Mouse (Mus musculus): Measurements from ENCODE around the gene Sbk2. TPM values are rescaled to one million over a fixed set of nuclear protein-coding genes. Genes with fewer than 3 reads are reported as not detected.

Sbk2 gene
- polyA plus RNA-seq, 1 experiment, result 0.06 TPM

GRCm38 (mm10) chr7:4976832-4977231 is 12.6 kb upstream of the Sbk2 start:
- no peaks in the 10 kb centered on the region for H3K36me3 ChIP-seq (ENCODE audit: control insufficient read depth, insufficient read depth)
- H3K79me3 ChIP-seq (ENCODE audit: low read depth), result no peaks in the 10 kb centered on the region
- peaks cover 4% of the 10 kb centered on the region for H3K27me3 ChIP-seq (ENCODE audit: control insufficient read depth, insufficient read depth, insufficient read length)
- H3K4me3 ChIP-seq (ENCODE audit: insufficient read depth, poor library complexity, severe bottlenecking), result no peak overlapping the region
- TF ChIP-seq MAX (IDR thresholded peaks at IDR 0.05) (no peak), CEBPB (IDR thresholded peaks at IDR 0.05; ENCODE audit: low read depth) (no peak), MYOD1 (IDR thresholded peaks at IDR 0.05; ENCODE audit: control insufficient read depth, insufficient read length, low read depth) (no peak), MYOG (IDR thresholded peaks at IDR 0.05; ENCODE audit: control insufficient read depth, extremely low read depth, insufficient read length) (no peak), USF1 (IDR thresholded peaks at IDR 0.05; ENCODE audit: low read depth) (no peak), FOSL1 (IDR thresholded peaks at IDR 0.05; ENCODE audit: insufficient read depth, low read length, poor library complexity, severe bottlenecking) (no peak), CTCF (IDR thresholded peaks at IDR 0.05; ENCODE audit: control insufficient read depth, insufficient read depth, insufficient read length) (no peak)
- H3ac ChIP-seq (ENCODE audit: control insufficient read depth, insufficient read length, low read depth), result no peak overlapping the region
- H3K79me2 ChIP-seq (ENCODE audit: control insufficient read depth, insufficient read depth), result no peaks in the 10 kb centered on the region

GRCm38 (mm10) chr7:4975455-4975854 is 11.2 kb upstream of the Sbk2 start:
- H3K27me3 ChIP-seq (ENCODE audit: control insufficient read depth, insufficient read depth, insufficient read length), result peaks cover 4% of the 10 kb centered on the region
- TF ChIP-seq MYOD1 (IDR thresholded peaks at IDR 0.05; ENCODE audit: control insufficient read depth, insufficient read length, low read depth), result no peak
- TF ChIP-seq CTCF (IDR thresholded peaks at IDR 0.05; ENCODE audit: control insufficient read depth, insufficient read depth, insufficient read length), result no peak
- TF ChIP-seq MAX (IDR thresholded peaks at IDR 0.05), result no peak
- no peak for TF ChIP-seq USF1 (IDR thresholded peaks at IDR 0.05; ENCODE audit: low read depth)
- no peak overlapping the region for H3ac ChIP-seq (ENCODE audit: control insufficient read depth, insufficient read length, low read depth)
- H3K36me3 ChIP-seq (ENCODE audit: control insufficient read depth, insufficient read depth), result no peaks in the 10 kb centered on the region
- H3K4me3 ChIP-seq (ENCODE audit: insufficient read depth, poor library complexity, severe bottlenecking), result no peak overlapping the region
- no peaks in the 10 kb centered on the region for H3K79me3 ChIP-seq (ENCODE audit: low read depth)
- H3K79me2 ChIP-seq (ENCODE audit: control insufficient read depth, insufficient read depth), result no peaks in the 10 kb centered on the region

GRCm38 (mm10) chr7:4972321-4973047 is 8.3 kb upstream of the Sbk2 start:
- Histone ChIP-seq H3K36me3 (ENCODE audit: control insufficient read depth, insufficient read depth) (no peaks in the 10 kb centered on the region), H3K27me3 (ENCODE audit: control insufficient read depth, insufficient read depth, insufficient read length) (peaks cover 1% of the 10 kb centered on the region)
- TF ChIP-seq MYOG (IDR thresholded peaks at IDR 0.05; ENCODE audit: control insufficient read depth, extremely low read depth, insufficient read length) (no peak), MAX (IDR thresholded peaks at IDR 0.05) (no peak), MYOD1 (IDR thresholded peaks at IDR 0.05; ENCODE audit: control insufficient read depth, insufficient read length, low read depth) (no peak), FOSL1 (IDR thresholded peaks at IDR 0.05; ENCODE audit: insufficient read depth, low read length, poor library complexity, severe bottlenecking) (peak; percentile 8)

GRCm38 (mm10) chr7:4971710-4972109 is 7.5 kb upstream of the Sbk2 start:
- H3K27me3 ChIP-seq (ENCODE audit: control insufficient read depth, insufficient read depth, insufficient read length), result peaks cover 7% of the 10 kb centered on the region
- H3K36me3 ChIP-seq (ENCODE audit: control insufficient read depth, insufficient read depth), result no peaks in the 10 kb centered on the region
- no peaks in the 10 kb centered on the region for H3K79me3 ChIP-seq (ENCODE audit: low read depth)
- TF ChIP-seq MAX (IDR thresholded peaks at IDR 0.05) (no peak), CTCF (IDR thresholded peaks at IDR 0.05; ENCODE audit: control insufficient read depth, insufficient read depth, insufficient read length) (no peak), FOSL1 (IDR thresholded peaks at IDR 0.05; ENCODE audit: insufficient read depth, low read length, poor library complexity, severe bottlenecking) (no peak), MYOG (IDR thresholded peaks at IDR 0.05; ENCODE audit: control insufficient read depth, extremely low read depth, insufficient read length) (no peak), MYOD1 (IDR thresholded peaks at IDR 0.05; ENCODE audit: control insufficient read depth, insufficient read length, low read depth) (no peak), USF1 (IDR thresholded peaks at IDR 0.05; ENCODE audit: low read depth) (no peak), CEBPB (IDR thresholded peaks at IDR 0.05; ENCODE audit: low read depth) (no peak)
- no peaks in the 10 kb centered on the region for H3K79me2 ChIP-seq (ENCODE audit: control insufficient read depth, insufficient read depth)
- H3ac ChIP-seq (ENCODE audit: control insufficient read depth, insufficient read length, low read depth), result no peak overlapping the region
- H3K4me3 ChIP-seq (ENCODE audit: insufficient read depth, poor library complexity, severe bottlenecking), result no peak overlapping the region

More at GRCm38 (mm10) chr7:4972321-4973047, 8.3 kb upstream of the Sbk2 start:
- H3K79me3 ChIP-seq (ENCODE audit: low read depth), result no peaks in the 10 kb centered on the region
- no peak overlapping the region for H3ac ChIP-seq (ENCODE audit: control insufficient read depth, insufficient read length, low read depth)
- H3K79me2 ChIP-seq (ENCODE audit: control insufficient read depth, insufficient read depth), result no peaks in the 10 kb centered on the region
- no peak overlapping the region for H3K4me3 ChIP-seq (ENCODE audit: insufficient read depth, poor library complexity, severe bottlenecking)

- Histone ChIP-seq H3K79me3 (ENCODE audit: low read depth) (no peaks in the 10 kb centered on the region), H3K79me2 (ENCODE audit: control insufficient read depth, insufficient read depth) (no peaks in the 10 kb centered on the region), H3K4me3 (ENCODE audit: insufficient read depth, poor library complexity, severe bottlenecking) (no peak within 1 kb of the TSS), H3K27me3 (ENCODE audit: control insufficient read depth, insufficient read depth, insufficient read length) (peaks cover 7% of the 10 kb centered on the region), H3ac (ENCODE audit: control insufficient read depth, insufficient read length, low read depth) (no peak within 1 kb of the TSS), H3K36me3 (ENCODE audit: control insufficient read depth, insufficient read depth) (no peaks in the 10 kb centered on the region)
- no peak for TF ChIP-seq CEBPB (IDR thresholded peaks at IDR 0.05; ENCODE audit: low read depth)
- no peak for TF ChIP-seq MYOG (IDR thresholded peaks at IDR 0.05; ENCODE audit: control insufficient read depth, extremely low read depth, insufficient read length)
- TF ChIP-seq CTCF (IDR thresholded peaks at IDR 0.05; ENCODE audit: control insufficient read depth, insufficient read depth, insufficient read length), result no peak
- TF ChIP-seq MYOD1 (IDR thresholded peaks at IDR 0.05; ENCODE audit: control insufficient read depth, insufficient read length, low read depth), result no peak
- no peak for TF ChIP-seq MAX (IDR thresholded peaks at IDR 0.05)
- no peak for TF ChIP-seq FOSL1 (IDR thresholded peaks at IDR 0.05; ENCODE audit: insufficient read depth, low read length, poor library complexity, severe bottlenecking)
- no peak for TF ChIP-seq USF1 (IDR thresholded peaks at IDR 0.05; ENCODE audit: low read depth)
These were observed 6.9 kb upstream of the Sbk2 start, which contains the start of gene Sbk3 for GRCm38 (mm10) chr7:4971068-4971467. Gene Sbk3, minus strand, starts transcription at chr7:4971168.

- no peak overlapping the region for H3ac ChIP-seq (ENCODE audit: control insufficient read depth, insufficient read length, low read depth)
- H3K4me3 ChIP-seq (ENCODE audit: insufficient read depth, poor library complexity, severe bottlenecking), result no peak overlapping the region
- no peaks in the 10 kb centered on the region for H3K79me3 ChIP-seq (ENCODE audit: low read depth)
- TF ChIP-seq USF1 (IDR thresholded peaks at IDR 0.05; ENCODE audit: low read depth) (no peak), MYOD1 (IDR thresholded peaks at IDR 0.05; ENCODE audit: control insufficient read depth, insufficient read length, low read depth) (peak; percentile 61)
- H3K27me3 ChIP-seq (ENCODE audit: control insufficient read depth, insufficient read depth, insufficient read length), result peaks cover 11% of the 10 kb centered on the region
- H3K79me2 ChIP-seq (ENCODE audit: control insufficient read depth, insufficient read depth), result no peaks in the 10 kb centered on the region
- H3K36me3 ChIP-seq (ENCODE audit: control insufficient read depth, insufficient read depth), result no peaks in the 10 kb centered on the region
These were observed 782 bp upstream of the Sbk2 start for GRCm38 (mm10) chr7:4964988-4965387.
